Mouse (Mus musculus) central nervous system, embryonic 11.5 days (tissue): ENCODE results near the gene Vkorc1l1. TPM values are rescaled to one million over a fixed set of nuclear protein-coding genes. Genes with fewer than 3 reads are reported as not detected.

Experiments
- polyA plus RNA-seq: library from polyadenylated mRNA; depleted of rRNA; stranded (reverse); fragments of >200 nt; gene quantifications from 2 replicates; pipeline ENCODE4 v1.2.3, GENCODE M21; 2012; rRNA removed

Gene Vkorc1l1
- 21.3 and 36.1 TPM in 2 replicates for polyA plus RNA-seq

GRCm38 (mm10) chr5:129941495-129942045 lies at the start of gene Vkorc1l1:
Gene Vkorc1l1, plus strand, starts transcription at chr5:129941970.

GRCm38 (mm10) chr5:129895198-129896088 lies 46.3 kb upstream of the Vkorc1l1 start, which contains the start of gene Zbed5:
Gene Zbed5, plus strand, starts transcription at chr5:129895723.

GRCm38 (mm10) chr5:129898449-129898848 lies 43.3 kb upstream of the Vkorc1l1 start, which contains the start of gene Phkg1:
Gene Phkg1, minus strand, starts transcription at chr5:129898549.

GRCm38 (mm10) chr5:129908242-129908965 lies 33.4 kb upstream of the Vkorc1l1 start, which contains the start of gene Nupr1l:
Gene Nupr1l, plus strand, starts transcription at chr5:129908540.

GRCm38 (mm10) chr5:130002301-130003146 lies 60.8 kb downstream of the Vkorc1l1 start, which contains the start of gene Gusb:
Gene Gusb, minus strand, starts transcription at chr5:130003049.

GRCm38 (mm10) chr5:130029142-130029897 lies 87.5 kb downstream of the Vkorc1l1 start, which contains the start of the genes Asl and Crcp:
Gene Asl, minus strand, starts transcription at chr5:130029247.
Gene Crcp, plus strand, starts transcription at chr5:130029290.

Other genes with a start within 250 kb of the Vkorc1l1 start
- not detected in 2 replicates for gene Sept14, start 233.5 kb upstream of the Vkorc1l1 start, polyA plus RNA-seq
- 95.9 and 127 TPM in 2 replicates for gene Mrps17, start 226.5 kb upstream of the Vkorc1l1 start, polyA plus RNA-seq
- 41.6 and 65.7 TPM in 2 replicates for gene Nipsnap2, start 216.9 kb upstream of the Vkorc1l1 start, polyA plus RNA-seq
- gene Psph, start 154.5 kb upstream of the Vkorc1l1 start, polyA plus RNA-seq, result 17.9 and 22.6 TPM in 2 replicates
- gene Sumf2, start 95.0 kb upstream of the Vkorc1l1 start, polyA plus RNA-seq, result 36.9 and 41.2 TPM in 2 replicates
- 620 and 774 TPM in 2 replicates for gene Chchd2, start 54.5 kb upstream of the Vkorc1l1 start, polyA plus RNA-seq
- 5.5 and 9.3 TPM in 2 replicates for gene Zbed5, start 46.2 kb upstream of the Vkorc1l1 start, polyA plus RNA-seq
- 0.10 and 0.15 TPM in 2 replicates for gene Phkg1, start 43.4 kb upstream of the Vkorc1l1 start, polyA plus RNA-seq
- gene Nupr1l, start 33.4 kb upstream of the Vkorc1l1 start, polyA plus RNA-seq, result 3.0 and 4.3 TPM in 2 replicates
- gene Gusb, start 61.1 kb downstream of the Vkorc1l1 start, polyA plus RNA-seq, result 18.3 and 26.6 TPM in 2 replicates
- 17.5 and 20.5 TPM in 2 replicates for gene Asl, start 87.3 kb downstream of the Vkorc1l1 start, polyA plus RNA-seq
- gene Crcp, start 87.3 kb downstream of the Vkorc1l1 start, polyA plus RNA-seq, result 46.3 and 53.2 TPM in 2 replicates
- 25.8 and 37.6 TPM in 2 replicates for gene Tpst1, start 131.4 kb downstream of the Vkorc1l1 start, polyA plus RNA-seq
- 3.8 and 4.8 TPM in 2 replicates for gene Kctd7, start 202.9 kb downstream of the Vkorc1l1 start, polyA plus RNA-seq
- 21.5 and 22.6 TPM in 2 replicates for gene Rabgef1, start 229.8 kb downstream of the Vkorc1l1 start, polyA plus RNA-seq